Mouse (Mus musculus): ENCODE data around the gene Ly6g5c. TPM values are rescaled to one million over a fixed set of nuclear protein-coding genes. Genes with fewer than 3 reads are reported as not detected.

Gene Ly6g5c
- not detected for total RNA-seq (2023)

DNA sequence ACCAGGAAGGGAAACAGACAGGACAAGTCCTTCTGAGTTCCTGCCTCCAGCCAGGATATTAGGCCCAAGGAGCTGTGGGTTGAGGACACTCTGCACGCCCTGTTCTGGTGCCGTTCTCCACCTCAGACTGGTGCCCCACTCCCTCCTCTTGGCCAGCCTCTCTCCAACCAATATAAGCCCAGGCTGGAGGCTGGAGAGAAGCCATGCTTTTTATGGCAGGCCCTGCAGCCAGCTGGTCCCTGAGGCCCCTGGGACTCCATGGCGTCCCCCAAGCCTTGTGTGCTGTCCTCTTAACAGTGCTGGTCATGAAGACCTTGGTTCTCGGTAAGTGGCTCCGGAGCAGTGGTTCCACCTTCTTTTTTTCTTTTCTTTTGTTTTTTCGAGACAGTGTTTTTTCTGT is at the start of gene Ly6g5c:
TSS of gene Ly6g5c (plus strand) at position 183 of the 400 bp plus-strand sequence.

DNA sequence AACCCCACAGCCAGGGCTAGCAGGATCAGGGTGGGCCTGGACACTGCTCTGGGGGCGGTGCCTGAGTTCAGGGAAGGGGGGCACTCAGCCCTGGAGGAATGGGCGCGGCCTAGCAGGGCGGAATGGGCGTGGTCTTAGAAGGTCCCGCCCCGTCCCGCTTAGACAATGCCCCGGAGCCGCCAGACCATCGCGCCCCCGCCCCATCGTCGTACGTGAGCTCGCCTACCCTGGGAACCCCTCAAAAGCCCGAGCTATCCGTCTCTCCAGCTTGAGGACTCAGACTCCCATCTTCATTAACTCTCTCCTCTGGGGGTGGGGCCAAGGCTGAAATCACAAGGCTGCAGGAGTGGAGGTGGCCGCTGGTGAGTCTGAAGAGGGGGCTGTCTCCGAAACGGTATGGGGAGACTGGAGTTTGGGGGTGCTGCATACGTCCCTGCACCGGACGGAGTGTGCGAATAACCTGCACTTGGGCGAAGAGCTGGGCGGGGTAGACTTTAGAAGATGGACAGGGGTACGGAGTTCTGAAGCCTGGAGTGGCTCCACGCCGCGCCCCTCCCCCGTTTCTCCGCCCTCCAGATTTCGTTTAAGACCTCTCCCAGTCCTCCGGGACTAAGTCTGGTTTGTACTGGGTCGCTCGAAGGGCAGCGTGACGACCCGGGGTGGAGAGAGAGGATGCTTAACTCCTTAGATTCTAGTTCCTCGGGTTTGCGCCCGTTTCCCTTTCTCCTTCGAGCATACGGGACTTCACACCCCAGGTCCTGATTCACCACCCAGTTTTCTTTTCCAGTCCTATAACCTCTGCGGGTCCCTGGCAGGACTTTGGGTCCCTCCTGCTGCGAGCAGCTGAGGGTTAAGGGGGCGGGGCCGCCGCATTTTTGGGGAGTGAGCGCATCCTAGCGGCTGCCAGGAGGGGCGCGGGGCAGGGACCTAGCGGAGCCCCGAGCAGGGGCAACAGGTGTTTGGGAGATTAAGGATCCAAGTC is 48.9 kb upstream of the Ly6g5c start, which contains the start of gene Ddah2:
TSS of gene Ddah2 (plus strand) at position 125 of the 982 bp plus-strand sequence.

DNA sequence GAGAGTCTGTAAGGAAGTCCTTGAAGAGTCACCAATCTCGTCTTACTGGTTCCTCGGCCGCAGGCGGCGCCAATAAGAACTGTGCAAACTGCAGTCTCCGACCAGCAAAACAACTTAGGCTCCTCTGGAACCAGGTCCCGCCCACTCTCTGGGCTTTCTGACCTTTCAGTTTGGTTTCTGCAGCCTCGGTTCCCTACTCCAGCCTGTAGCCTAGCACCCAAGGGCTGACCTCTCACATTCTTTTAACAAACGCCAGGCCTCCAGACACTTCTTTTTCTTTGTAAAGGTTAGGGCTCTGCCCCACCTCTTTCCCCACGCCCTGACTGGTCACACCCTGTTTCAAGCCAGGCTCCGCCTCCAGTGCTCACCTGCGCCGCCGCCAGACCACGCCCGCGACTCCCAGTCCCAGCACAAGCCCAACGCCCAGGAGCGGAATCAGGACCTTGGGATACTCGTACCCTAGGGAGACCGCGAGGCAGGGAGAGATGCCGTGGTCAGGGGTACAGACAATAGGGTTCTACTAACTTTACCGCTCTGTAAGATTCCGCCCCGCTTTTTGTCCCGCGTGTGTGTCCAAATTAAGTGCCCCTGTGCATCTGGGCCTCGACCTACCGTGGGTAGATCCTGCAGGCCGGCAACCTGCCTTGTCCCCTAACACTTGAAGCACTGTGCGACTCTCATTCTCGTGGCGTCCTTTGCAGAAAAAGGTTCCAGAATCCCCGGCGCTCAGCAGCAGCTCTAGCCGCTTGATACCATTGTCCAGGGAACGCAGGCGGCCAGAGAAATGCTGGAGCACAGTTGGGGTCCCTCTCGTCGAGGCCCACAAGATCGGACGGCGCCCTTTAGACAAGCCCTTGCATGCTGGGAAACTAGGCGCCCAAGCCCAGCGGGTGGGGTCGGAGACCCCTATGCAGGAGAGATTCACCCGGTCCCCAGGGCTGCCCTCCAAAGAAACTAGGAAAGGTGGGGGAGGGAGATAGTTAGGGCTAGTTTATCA is 42.8 kb upstream of the Ly6g5c start, which contains the start of gene Ly6g6c:
TSS of gene Ly6g6c (plus strand) at position 438 of the 997 bp plus-strand sequence.

DNA sequence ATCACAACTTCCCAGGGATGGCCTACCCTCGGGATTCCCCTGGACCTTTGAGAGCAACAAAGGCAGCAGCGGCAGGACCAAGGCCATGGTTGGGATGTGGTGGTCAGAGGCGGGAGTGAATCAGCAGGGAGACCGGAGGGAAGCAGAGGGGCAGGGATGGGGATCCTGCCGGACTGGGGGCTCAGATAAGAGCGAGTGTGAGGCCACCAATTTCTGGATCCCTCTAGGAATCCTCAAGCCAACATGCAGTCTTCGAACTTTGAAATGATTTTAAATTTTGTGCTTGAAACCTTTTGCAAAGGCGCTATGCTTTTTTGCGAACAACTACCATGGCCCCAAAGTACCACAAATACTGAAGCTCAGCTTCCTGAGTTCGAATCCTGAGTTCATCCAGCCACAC is 42.0 kb upstream of the Ly6g5c start, which contains the start of gene Mpig6b:
TSS of gene Mpig6b (minus strand) at position 101 of the 400 bp plus-strand sequence.

DNA sequence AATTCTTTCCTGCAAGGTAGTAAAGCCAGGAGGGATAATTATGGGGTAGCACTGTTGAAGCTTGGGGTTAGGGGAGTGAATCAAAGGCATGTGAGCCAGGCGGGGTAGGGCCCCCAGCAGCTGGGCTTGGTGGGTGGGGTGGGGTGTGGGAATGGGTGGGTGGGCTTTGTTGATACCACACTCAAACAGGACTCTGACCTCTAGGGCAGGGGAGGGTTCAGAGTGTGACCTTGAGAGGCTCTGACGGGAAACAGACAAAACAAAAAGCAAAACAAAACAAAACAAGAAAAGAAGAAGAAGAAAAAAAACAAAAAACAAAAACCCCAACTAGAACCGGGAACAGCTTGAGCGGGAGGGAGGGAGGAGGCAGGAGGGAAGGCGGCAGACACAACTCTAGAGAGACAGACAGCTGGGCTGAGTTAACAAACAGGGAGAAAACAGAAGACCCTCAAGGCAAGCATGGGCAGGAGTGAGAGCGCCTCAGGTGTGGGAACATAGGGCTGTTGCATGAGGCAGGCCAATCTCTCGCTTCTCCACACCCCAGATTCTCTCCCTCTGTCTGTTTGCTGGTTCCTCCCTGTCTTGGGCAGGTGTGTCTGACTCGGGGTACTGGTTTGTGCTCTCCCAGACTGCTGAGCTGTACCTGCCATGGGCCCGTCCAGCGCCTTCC is 31.4 kb upstream of the Ly6g5c start, which contains the start of gene Ly6g6e:
TSS of gene Ly6g6e (plus strand) at position 396 of the 670 bp plus-strand sequence.

DNA sequence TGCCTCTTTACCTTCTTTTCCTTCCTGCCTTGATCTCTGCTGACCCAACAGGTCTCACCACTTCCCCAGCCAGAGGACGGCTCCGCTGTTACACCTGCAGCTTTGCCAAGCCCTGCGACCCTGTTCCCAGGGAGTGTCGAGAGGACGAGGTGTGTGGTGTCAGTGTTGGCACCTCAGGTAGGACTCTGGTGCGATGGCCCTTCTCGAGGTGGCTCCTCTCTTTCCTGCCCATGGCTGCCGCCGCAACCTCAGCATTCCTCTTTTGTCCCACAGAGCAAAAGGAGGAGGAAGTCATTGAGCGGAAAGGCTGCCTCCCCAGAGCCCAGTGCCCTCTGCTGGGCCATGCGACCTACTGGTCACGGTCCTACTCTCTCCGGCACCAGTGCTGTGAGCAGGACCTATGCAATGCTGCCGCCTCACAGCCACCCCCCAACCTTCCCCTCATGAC is 30.3 kb upstream of the Ly6g5c start, which contains the start of gene Ly6g6d:
TSS of gene Ly6g6d (minus strand) at position 280 of the 448 bp plus-strand sequence.

DNA sequence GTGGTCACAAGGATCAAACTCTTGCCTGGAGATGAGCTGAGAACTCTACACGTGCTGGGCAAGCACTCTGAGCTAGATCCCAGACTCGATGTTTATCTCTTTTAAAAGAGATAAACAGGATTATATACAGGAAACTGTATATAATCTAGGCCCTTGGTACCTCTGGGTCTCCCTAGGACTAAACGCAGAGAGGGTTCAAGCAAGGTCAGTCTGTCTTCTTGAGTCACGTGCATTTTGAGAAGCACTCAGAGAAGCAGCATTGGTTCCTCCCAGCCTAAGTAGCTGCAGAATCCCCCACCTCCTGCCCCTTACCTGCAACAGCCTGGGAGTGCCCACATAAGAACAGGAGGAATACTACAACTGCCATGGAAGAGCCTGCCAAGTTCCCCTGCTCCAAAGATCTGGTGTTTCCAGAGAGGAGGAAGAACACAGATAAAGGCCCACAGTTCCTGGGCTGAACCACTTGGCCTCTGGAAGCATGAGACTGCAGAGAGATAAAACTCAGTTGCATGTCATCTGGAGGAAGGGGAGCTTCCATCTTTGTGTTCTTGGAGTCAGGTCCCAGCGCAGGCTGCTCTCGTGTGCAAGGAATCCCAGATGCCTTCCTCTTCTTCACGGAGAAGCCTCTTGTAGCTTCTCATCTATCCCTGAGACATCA is 22.7 kb upstream of the Ly6g5c start, which contains the start of gene Ly6g6f:
TSS of gene Ly6g6f (minus strand) at position 403 of the 658 bp plus-strand sequence.

DNA sequence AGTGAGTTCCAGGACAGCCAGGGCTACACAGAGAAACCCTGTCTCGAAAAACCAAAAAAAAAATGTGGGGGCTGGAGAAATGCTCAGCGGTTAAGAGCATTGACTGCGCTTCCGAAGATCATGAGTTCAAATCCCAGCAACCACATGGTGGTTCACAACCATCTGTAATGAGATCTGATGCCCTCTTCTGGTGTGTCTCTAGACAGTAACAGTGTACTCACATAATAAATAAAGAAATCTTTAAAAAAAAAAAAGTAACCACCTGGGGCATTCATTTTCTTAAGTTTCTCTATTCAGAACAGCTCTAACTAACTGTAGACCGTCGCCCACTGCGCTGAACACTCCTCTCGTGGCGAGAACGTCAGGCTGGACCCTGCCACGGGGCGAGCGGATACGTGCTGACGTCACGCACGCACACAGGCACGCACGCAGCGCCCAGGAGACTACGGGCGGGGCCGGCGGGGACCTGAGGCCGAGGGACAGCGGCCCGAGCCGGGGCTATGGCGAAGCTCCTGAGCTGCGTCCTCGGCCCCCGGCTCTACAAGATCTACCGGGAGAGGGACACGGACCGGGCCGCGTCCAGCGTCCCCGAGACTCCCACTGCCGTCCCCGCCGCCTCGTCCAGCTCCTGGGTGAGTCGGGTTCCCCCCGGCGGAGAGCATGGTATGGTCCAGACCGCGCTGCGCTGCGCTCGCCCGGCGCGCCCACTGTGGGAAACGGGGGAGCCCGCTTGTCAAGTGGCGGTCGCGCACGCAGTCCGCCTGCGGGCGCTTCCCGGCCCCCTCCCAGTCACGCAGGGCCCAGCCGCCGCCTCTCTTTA is 19.0 kb upstream of the Ly6g5c start, which contains the start of gene Abhd16a:
TSS of gene Abhd16a (plus strand) at position 439 of the 820 bp plus-strand sequence.

DNA sequence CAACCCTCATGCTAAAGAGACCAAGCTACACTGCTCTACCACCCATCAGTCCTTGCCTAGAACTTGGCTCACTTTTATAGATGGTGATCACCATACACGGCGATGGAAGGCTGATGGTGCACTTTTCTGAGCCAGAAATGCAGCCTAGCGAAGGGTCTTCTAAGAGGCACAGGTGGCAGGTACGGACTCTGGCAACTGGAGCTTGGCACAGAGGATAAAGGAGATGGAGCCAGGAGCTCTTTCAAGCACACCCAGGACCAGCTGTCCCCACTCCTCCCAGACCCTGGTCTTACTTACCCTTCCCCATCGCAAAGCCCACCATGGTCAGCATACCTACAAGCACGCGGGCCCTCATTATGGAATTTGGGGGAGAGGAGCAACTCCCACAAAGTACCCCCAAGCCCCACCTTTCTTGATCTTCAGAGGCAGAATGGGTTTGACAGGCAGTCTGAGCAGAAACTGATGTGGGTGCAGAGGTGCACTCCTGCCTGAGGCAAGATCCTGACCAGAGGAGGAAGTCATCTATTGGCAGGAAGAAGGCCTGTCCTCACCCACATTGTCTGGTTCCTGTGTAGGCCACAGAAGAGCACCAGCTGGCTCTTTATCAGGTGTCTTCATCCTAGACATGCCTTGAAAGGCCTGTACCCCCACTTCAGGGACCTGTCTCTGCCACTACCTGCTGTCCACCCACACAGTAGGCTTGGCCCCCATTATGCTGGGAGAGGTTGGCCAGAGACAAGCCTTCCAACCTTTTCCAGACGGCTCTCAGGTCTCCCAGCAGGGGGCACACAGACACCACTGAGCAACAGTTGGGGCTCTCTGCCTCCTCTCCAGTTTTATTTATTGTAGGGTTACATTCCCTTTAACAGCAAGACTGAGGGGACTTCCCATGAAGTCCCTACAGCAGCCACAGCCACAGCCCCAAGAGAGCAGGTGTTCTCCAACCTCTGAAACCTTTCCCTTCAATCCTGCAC is 7.3 kb downstream of the Ly6g5c start, which contains the start of gene Ly6g5b:
TSS of gene Ly6g5b (minus strand) at position 383 of the 974 bp plus-strand sequence.

DNA sequence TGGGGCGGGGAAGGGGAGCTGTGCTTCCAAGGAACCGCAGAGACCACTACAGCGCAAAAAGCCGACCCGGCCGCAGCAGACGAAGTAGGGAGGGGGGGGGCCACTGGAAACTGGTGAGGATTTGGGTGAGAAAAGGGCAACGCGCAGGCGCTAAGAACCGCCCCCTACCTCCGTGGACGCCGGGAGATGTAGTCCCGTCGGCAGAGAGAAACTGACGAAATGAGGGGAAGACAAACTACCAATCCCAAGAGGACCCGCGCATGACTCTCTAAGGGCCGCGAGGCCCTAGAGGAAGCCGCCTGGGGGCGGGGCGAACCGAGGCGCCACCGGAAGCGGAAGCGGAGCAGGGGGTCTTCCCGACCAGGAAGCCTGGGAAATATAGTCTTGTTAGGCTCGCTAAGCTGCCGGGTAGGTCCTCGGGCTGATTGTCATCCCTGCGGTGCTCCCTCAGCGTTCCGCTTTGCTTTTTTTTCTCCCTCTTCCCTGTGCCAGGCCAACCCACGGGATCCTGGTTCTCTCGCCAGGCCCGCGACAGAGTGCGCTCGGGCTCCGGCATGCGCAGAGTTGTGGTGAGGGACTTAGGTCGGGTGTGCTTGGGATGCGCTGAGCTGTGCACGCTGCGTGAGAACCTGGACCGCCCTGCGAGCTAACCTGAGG is 13.2 kb downstream of the Ly6g5c start, which contains the start of gene Gpank1:
TSS of gene Gpank1 (plus strand) at position 313 of the 657 bp plus-strand sequence.

DNA sequence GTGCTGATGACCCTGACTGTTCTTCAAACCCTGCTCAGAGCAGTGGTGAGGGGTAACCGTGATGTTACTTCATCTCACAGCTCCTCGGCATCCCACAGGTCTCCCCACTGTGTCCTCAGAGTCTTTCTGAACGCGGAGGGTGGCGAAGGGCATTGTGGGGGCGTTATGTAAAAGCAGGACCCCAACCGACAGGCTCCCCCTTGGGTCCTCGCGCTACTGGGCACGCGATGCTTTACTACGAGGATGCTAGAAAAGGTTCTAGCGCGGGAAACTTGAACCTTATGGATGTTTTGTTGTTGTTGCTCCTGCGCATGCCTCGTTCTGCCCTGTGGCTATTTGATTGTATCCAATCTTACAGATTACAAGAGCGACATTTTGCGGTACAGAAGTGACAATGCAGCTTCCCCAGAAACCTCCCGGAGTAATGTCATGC is 13.8 kb downstream of the Ly6g5c start, which contains the start of gene Csnk2b:
TSS of gene Csnk2b (minus strand) at position 183 of the 433 bp plus-strand sequence.

DNA sequence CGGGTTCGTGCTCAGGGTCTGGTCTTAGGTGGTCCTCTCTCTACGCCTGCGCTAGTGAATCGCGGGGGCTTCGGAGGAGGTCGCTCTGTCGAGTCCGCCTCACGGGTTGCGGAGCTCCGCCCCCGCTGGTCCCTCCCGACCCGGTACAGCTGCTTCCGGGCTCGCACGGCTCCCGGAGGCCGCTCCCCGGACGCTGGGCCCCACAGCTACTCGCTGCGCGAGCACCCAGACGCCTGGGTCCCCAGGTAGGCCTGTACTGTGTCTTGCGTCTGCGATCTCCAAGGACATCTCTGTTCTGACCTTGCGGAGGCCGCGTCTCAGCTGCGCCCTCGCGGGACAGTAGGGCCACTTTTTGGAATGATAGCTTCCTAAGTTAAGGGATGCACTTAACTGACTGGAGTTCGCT is 18.1 kb downstream of the Ly6g5c start, which contains the start of gene D17H6S53E:
TSS of gene D17H6S53E (plus strand) at position 168 of the 406 bp plus-strand sequence.

DNA sequence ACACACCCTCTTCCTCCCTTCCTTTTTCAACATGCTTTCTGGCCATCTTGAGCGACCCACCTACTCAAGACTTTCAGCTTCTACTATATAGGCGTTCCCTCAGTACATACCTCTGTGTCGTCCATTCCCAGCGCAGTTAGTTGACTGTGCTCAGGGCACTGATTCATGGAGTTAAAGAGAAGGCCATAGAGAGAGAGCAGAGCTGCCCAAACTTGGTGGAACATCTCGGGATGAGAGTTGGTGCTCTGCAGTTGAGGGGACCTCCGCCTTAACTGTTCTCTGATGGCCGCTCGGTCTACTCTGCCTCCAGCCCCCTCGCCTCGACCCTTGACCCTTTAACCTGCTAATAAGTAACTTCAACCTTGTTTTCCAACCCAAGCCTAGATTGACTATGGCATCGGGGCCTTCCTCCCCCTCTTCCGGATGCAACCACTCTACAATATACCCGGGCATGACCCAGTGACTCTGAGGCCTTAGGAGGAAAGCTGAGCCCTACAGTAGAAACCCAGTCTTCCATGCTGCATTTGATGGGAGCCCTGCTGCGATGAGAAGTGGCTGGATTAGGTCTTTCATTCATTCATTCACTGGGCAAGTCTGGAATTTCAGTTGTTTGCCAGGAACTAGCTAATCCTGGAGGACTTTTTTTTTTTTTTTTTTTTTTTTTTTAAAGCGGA is 23.6 kb downstream of the Ly6g5c start, which contains the start of gene Apom:
TSS of gene Apom (minus strand) at position 551 of the 674 bp plus-strand sequence.

DNA sequence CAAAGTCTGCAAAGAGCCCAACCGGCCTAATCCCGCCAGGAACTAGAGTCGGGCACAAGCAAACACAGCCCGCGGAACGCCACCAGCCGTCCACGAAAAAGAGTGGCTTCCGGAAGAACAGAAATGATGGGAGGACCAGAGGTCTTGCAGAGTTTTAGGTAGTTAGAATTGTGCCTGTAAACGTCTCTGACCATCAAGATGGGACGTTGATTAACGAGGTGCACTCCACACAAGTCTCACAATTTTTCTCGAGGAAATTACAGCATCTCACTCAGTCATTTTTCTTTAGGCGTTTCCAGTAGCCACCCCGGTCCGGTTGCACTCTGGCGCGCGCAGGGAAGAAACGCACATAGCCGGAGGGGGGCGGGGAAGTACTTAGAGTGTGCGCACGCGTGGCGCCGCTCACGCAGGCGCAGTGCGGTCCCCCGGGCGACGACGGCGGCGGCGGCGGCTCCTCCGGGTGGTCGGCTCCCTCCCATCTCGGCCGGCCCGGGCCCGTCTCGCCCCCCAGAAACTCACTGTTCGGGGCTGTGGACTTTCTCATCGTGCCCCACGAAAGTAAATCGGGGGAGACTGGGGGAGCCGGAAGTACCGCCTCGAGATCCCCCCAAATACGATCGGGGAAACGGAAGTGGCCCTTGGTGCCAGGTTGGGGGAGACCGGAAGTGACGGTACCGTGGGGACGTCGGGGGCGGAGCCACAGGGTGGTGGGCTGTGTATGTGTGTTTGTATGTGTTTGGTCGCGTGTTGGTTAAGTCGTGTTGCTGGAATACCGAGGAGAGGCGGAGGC is 26.9 kb downstream of the Ly6g5c start, which contains the start of gene Bag6:
TSS of gene Bag6 (plus strand) at position 378 of the 790 bp plus-strand sequence.

